Mouse (Mus musculus): ENCODE data around the gene Inpp5d.
A peak's percentile ranks its signal among the peaks of the same experiment; 100 is the strongest.

Inpp5d gene

DNA sequence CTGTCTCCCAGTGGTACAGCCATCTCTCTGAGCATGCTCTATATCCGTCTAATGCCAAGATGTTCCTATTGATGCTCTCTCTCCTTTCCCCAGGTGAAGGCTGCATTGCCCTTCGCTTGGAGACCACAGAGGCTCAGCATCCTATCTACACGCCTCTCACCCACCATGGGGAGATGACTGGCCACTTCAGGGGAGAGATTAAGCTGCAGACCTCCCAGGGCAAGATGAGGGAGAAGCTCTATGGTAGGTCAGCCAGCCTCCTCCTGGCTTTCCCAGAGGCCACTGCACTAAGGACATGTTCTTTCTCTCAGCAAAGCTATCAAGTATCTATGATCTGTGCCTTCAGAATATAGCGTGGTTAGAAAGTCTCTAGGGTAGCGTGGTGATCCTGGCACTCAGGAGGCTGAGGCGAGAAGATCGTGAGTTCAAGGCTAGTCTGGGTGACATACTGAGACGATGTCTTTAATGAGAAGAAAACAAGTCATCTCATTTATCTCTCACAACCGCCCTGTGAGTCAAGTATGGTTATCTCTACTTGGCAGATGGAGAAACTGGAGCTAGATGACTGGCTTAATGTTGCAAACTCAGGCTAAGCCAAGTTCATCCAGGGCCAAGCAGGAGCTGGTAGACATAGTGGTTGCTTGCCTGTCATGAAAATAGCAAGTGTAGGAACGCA lies 92.0 kb downstream of the Inpp5d start:
- no peak for DNase-seq

DNA sequence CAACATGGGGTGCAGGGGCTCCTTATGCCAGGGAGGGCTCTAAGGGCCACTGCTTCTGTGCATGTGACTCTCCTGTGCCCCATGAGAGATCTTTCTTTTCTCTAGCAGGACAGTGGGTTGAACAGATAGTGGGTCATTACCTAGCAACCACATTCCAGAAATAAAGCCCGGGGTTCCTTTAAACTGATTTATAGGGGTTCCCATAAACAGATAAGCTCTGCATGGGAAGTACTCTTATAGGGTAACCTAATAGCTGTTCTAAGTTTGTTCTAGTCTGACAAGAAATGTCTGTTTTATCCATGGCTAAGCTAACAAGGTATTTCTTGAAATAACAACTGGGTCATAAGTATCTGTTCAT lies 92.5 kb downstream of the Inpp5d start:
- no peak for DNase-seq

DNA sequence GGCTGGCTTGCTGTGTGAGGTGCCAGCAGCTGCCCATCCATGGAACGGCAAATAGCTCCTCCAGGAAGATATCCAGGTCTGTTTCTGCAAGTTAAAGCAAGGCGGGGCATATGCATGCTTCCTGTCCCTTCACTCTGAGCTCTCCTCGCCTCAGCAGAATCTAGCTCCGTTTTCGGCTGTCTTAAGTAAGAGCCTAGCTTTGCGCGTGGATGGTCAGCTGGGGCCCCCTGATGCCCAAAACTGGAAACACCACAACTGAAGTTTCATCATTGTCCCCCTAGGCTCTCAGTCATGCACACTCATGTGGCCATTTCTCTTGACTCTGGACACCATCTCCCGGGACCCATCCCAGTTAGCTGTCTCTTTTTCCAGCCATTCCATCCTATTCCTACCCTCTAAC lies 101.3 kb downstream of the Inpp5d start:
- DNase-seq: peak; percentile 69

DNA sequence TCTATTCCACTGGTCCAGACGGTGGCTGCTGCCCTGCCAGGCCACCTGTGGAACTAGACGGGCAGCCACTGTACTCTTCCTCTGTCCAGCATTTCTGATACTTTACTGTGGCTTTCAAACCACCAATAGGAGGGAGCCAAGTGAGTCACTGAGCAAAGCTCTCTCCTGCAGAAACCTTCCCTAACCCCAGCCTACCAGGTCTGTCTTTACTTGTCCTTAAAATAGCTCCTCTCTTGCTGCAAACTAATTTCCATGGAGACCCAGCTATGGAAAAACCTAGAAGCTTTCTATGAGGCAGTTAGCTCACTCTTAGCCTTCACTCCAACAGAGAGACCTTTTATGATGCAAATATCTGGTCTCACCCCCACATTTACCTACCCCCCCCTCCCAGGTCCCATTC lies 102.0 kb downstream of the Inpp5d start:
- DNase-seq: peak; percentile 37

- DNase-seq: no peak
These were observed 103.2 kb downstream of the Inpp5d start for GRCm38 (mm10) chr1:87723351-87723750.

GRCm38 (mm10) chr1:87729070-87729469 lies 109.0 kb downstream of the Inpp5d start:
- no peak for DNase-seq

- DNase-seq: no peak
These were observed 109.7 kb downstream of the Inpp5d start for GRCm38 (mm10) chr1:87729850-87730249.

DNA sequence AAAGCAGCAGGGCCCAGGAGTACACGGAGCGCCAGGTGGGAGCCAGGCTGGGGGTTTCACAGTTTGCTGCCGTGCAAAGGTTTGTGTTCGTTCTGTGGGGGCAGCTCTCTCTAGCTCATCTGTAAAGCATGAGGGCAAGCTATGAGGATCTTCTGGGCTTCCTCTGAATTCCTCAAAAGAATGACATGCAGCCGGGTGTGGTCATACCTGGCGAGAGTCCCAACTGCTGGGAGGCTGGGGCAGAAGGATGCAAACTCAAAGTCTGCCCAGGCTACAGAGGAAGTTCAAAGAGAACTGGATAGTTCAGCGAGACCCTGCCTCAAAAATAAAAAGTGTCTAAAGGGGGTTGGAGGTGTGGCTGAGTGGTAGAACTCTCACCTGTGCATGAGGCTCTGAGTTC lies 110.2 kb downstream of the Inpp5d start:
- DNase-seq: no peak

DNA sequence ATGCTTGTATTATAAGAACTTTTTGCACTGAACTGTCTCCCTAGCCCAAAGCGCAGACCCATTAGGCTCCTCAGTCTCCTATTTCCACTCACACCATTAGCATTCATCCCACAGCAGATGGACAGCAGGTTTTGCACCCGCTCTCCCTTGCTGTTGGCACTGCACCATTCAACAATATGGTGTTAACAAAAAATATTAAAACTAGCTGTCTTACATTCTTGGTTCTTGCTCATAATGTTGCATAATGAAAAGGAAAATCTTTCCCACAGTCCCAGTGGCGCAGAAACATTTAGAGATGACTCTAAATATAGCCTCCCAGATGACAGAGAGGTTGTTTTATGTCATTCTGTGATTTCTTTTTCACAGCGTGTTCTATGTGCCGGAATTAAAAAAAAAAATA lies 113.1 kb downstream of the Inpp5d start:
- DNase-seq: peak; percentile 65

DNA sequence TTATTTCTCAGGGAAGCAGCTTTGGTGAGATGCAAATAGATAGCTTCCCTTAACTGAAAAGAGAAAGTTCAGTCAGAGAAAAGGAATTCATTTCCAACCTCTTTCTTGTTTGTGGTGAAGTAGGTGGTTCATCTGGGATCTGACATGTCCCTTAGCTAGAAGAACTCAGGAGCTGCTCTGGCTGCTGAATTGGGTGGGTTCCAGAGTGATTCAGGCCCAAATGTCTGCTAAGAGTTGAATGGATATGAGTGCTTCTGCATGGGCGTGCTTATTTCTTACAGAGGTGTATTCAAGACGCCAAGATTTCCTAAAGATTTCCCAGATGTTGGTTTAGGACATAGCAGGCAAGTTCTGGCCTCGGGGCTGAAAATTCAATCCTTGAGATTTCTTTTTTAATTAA lies 114.0 kb downstream of the Inpp5d start:
- peak; percentile 67 for DNase-seq

DNA sequence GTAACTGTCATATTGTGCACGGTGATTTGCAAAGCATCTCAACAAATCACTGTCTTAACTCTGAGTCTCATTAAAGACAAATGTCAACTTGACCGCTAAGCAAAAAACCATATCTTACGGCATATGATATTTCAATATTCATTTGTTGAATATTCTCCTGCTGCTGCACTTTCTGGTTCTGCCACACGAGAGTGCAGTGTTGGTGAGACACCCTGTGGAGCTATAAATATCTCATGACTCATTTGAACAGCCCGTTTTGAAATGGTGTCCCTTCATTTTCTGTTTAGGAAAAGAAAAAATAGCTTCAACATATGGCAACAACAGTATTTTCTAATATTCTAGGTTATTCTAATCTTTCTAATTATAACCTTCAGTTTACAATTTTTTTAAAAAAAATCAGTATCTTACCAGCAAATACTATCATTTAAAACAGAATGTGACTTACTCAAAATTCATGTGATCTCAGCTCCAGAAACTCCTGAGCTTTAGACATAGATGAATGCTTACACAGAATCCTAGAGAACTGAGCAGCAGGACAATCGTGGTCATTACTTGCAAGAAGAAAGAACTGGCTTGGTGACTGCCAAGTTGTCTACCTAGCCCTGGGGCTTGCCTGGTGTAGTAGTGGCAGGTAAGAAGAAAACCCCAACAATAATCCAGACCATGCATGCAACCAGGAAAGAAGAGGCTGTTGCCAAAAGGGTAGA lies 120.6 kb downstream of the Inpp5d start:
- DNase-seq: peak; percentile 46

DNA sequence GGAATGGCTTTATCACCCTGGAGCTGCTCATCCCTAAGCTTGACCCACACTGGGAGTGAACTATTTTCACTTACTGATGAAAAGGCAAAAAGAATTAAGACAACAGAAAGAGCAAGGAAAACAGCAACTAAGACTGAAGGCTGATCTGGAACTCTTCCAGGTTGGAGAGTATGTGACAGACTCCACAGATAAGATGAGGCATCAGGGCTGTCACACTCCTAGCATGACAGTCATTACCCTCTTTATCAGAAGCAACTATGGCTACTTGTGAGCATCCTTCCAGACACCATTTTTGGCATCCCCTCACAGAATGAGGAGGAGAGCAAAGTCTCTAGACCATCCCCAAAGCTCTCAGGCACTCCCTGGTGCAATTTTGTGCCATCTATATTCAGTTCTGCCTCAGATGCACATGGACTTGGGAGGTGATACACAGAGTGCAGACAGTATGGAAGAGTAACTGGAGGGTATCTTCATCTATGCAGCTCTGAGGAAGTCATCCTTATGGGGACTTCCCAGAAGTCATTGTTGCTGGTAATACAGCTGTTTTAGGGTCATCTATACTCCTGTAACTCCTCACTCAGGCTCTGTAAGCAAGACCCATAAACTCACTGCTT lies 129.4 kb downstream of the Inpp5d start:
- DNase-seq: no peak

DNA sequence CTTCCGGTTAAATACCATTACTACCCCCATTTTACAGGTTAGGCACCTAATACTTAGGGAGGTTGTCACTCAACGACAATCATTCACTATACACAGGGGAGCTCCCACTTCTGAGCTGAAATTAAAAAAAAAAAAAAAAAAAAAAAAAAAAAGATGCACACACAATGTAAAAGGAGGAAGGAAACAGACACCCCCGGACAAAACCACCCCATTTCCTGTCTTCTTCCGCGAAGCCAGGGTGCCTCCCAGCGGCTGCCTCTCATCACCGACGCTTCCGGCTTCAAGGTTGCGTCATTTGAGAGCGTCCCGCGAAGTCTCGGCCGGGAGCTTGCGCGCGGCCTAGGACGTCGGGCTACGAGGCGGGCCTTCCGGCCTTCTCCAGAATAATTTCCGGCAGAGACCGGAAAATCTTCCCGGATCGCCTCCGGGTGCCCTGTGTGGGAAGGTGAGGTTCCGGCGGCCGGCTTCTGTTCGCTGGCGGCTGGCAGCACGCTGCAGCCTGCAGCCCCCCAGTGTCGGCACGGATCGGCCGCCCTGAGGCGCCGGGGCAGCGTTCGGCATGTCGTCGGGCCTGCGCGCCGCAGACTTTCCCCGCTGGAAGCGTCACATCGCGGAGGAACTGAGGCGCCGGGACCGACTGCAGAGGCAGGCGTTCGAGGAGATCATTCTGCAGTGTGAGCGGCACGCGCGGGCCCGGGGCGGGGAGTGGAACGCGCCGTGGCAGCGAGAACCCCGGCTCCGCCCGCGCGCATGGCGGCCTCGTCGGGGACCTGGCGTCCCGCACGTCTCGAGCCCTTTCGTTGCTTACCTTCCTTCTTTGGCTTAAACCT lies 135.7 kb downstream of the Inpp5d start, which contains the start of gene Atg16l1:
Gene Atg16l1 (plus strand): TSS at position 230 of the 830 bp plus-strand sequence.
- peak; percentile 98 for DNase-seq

- no peak for DNase-seq
These were observed 143.7 kb downstream of the Inpp5d start for GRCm38 (mm10) chr1:87763821-87764220.

DNA sequence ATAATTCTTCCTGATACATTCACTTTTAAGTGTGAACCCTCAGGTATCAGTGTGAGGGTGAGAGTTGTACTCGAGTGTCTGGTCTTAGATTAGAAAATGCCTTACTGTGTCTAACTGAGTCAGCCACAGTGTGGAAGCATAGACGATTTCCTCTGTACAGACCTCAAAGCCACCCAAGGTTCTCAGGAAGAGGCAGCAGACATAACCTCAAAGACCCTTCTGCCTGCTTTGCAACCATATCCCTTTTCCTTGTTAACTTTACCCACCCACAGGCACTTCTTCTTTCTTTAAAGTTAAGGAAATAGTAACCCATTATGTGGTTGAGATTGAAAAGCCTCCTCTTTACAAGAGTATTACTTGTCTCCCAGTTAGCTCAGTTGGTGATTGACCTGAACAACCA lies 145.6 kb downstream of the Inpp5d start:
- no peak for DNase-seq

- DNase-seq: no peak
These were observed 146.1 kb downstream of the Inpp5d start for GRCm38 (mm10) chr1:87766233-87766632.

DNA sequence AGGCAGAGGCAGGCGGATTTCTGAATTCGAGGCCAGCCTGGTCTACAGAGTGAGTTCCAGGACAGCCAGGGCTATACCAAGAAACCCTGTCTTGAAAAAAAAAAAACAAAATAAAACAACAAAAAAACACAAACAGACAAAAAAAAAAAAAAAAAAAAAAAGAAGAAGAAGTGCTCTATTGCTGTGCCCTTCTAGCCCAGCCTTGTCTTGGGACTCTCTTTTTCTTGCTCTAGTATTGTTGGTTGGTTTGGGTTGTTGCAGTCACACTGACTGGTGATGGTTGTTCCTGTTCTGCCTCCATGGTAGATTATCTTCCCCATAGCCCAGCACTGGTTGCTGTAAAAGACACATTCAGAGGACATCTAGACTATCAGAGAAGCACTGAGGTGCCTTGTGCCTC lies 149.2 kb downstream of the Inpp5d start:
- DNase-seq: no peak
